Mouse (Mus musculus) midbrain, embryonic 12.5 days (tissue): ENCODE results near the gene Sox30. TPM values are rescaled to one million over a fixed set of nuclear protein-coding genes. Genes with fewer than 3 reads are reported as not detected.

Source experiments
- ATAC-seq: fragments of 200-750 bp; cut with Nextera tagmentation; 2 replicates; pipeline ENCODE4 v1.8.0; 2017; ENCODE audit warnings: low read depth, moderate TSS enrichment, moderate library complexity; ENCODE audit not compliant: low FRiP score
- H3K27ac ChIP-seq: fragments of 300-500 bp; sonication (generic); replicated peaks from 2 replicates; pipeline ENCODE4 v1.5.1; 2016; ENCODE audit warnings: mild to moderate bottlenecking
- H3K27me3 ChIP-seq: fragments of 300-500 bp; sonication (generic); 2 replicates; pipeline ENCODE4 v1.6.1; 2016; ENCODE audit warnings: mild to moderate bottlenecking
- H3K36me3 ChIP-seq: fragments of 300-500 bp; sonication (generic); 2 replicates; pipeline ENCODE4 v1.6.1; 2016
- H3K4me1 ChIP-seq: fragments of 300-500 bp; sonication (generic); 2 replicates; pipeline ENCODE4 v1.6.1; 2016
- H3K4me2 ChIP-seq: fragments of 300-500 bp; sonication (generic); replicated peaks from 2 replicates; pipeline ENCODE4 v1.6.1; 2016; ENCODE audit warnings: mild to moderate bottlenecking, moderate library complexity
- H3K4me3 ChIP-seq: fragments of 300-500 bp; sonication (generic); 2 replicates; pipeline ENCODE4 v1.5.1; 2016; ENCODE audit warnings: mild to moderate bottlenecking
- H3K9ac ChIP-seq: fragments of 300-500 bp; sonication (generic); replicated peaks from 2 replicates; pipeline ENCODE4 v1.6.1; 2016; ENCODE audit warnings: mild to moderate bottlenecking, moderate library complexity
- H3K9me3 ChIP-seq: fragments of 300-500 bp; sonication (generic); 2 replicates; pipeline ENCODE4 v1.6.1; 2016; ENCODE audit warnings: mild to moderate bottlenecking
- WGBS: fragments of 180-500 bp; shearing (Covaris S2); methylation state at CpG from one replicate; pipeline ENCODE4 v1.1.7; 2016; 5-methylcytosine and 5-hydroxymethylcytosine counted together
- polyA plus RNA-seq: library from polyadenylated mRNA; unstranded; fragments of >200 nt; fragmentation: Nextera tagmentation; extraction: Ambion mirVana; gene quantifications from 2 replicates; pipeline ENCODE4 v1.2.1, GENCODE M21; 2016

Gene Sox30
- polyA plus RNA-seq, 1 experiment from 2014 or later = 0.37 TPM

DNA sequence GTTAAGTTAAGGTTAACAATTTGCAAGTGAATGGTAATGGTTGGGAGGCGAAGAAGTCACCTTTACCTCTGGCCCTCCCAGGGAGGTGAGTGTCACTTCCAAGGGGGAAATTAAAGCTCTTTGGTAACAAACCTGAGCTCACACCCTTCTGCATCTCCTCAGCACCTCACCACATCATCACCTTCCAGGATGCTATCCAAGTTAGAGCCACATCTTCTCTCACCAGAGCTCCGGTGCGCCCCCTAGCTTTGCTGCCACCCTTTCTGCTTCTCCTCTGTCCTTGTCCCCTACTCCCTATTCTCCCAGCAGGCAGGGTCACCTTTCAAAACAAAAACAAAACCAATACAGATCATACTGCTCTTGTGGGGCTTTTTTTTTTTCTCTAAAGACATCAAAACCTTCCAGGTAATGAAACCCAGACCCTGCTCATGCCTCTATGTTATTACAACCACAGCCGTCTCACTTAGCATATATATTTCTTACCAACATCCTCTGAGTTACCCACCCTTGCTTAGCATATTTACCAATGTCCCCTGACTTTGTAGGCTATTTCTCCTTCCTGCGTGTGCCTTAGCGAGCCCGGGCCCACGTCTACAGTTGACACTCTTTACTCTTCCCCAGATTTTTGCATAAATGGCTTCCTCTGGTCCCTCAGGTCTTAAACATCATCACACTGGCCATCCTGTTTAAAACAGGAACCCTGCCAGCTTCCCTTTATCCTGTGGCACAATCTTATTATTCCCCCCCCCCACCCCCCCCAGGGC is 80.0 kb downstream of the Sox30 start:
- Histone ChIP-seq H3K4me2 (no peak overlapping the region), H3K9me3 (no peaks in the 10 kb centered on the region), H3K36me3 (peaks cover 3% of the 10 kb centered on the region; the same call in 1 of the 2 replicates), H3K9ac (no peak overlapping the region), H3K4me1 (peaks cover 21% of the 10 kb centered on the region), H3K27me3 (peaks cover 5% of the 10 kb centered on the region; the same call in 1 of the 2 replicates), H3K27ac (no peak overlapping the region), H3K4me3 (no peak overlapping the region)
- ATAC-seq = no peak
- WGBS = 72% methylated on average over 8 of the region's 8 CpGs

DNA sequence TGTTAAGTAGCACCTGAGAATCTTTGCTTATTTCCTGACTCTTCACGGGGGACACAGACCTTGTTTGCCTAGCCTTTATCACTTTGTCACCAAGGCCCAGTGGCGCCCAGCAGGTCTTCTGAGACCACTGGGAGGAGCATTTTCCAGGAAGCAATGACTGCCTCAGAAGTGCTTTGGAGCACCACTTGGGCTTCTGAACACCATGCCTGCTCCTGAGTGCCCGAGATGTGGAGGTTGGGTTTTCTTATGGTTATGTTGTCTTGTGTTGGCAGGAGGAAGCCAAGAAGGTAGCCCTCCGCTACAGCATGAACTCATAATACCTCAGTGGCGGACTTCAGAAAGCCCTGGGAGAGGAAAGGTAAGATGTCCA is 80.5 kb downstream of the Sox30 start:
- no peaks in the 10 kb centered on the region for H3K9me3 ChIP-seq
- H3K4me3 ChIP-seq = no peak overlapping the region
- H3K27ac ChIP-seq = no peak overlapping the region
- H3K36me3 ChIP-seq = peaks cover 3% of the 10 kb centered on the region; the same call in 1 of the 2 replicates
- H3K4me1 ChIP-seq = peaks cover 19% of the 10 kb centered on the region
- no peak overlapping the region for H3K9ac ChIP-seq
- peaks cover 5% of the 10 kb centered on the region; the same call in 1 of the 2 replicates for H3K27me3 ChIP-seq
- no peak overlapping the region for H3K4me2 ChIP-seq
- 85% methylated on average over 5 of the region's 5 CpGs for WGBS
- ATAC-seq = no peak

DNA sequence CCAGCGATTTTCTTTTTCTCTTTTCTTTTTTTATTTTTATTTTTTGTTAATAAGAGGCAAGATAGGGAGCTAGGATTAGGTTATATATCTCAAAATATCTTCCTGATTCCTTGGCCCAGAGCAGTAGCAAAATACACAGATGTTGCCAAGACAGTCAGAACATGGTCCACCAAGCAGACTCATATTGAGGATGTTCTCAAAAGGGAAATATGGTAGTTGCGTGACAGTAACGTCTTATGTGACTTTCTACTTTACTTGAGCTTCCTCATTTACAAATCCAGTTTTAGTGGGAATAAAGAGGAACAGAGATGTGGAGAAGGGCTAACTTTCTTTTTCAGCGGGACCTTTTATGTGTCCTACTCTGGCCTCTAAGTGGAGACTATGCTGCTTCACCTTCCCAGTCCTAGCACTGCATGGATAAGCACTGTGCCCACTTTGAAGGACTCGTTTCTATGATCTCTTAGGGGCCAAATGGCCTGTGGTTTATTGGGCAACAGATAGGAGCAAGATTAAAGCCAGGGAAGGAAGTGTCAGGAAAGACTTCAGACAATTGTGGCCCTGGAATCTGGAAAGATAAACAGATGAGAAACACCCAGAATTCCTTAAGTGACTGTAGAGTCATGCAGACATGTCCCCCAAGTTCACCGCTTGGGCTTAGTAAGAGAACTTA is 81.8 kb downstream of the Sox30 start:
- WGBS = 85% methylated on average over 6 of the region's 6 CpGs
- H3K36me3 ChIP-seq = peaks cover 3% of the 10 kb centered on the region; the same call in 1 of the 2 replicates
- no peaks in the 10 kb centered on the region for H3K9me3 ChIP-seq

DNA sequence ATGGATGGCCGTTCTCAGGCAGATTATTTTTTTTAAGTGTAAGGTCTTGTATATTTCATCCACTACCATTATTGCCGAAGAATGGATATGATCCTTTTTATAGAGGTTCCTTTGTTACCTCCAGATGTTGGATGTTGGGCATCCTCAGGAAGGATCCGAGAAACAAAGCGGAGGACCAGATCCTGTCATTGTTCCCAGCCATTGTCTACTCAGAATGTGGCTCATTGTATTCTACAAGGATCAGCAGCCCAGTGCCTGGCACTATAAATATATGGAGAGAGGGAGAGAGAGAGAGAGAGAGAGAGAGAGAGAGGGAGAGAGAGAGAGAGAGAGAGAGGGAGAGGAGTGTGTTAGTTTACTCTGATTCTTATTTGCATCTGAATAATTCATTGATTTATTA is 82.5 kb downstream of the Sox30 start:
- Histone ChIP-seq H3K27me3 (no peaks in the 10 kb centered on the region; the same call in 1 of the 2 replicates), H3K4me3 (no peak overlapping the region), H3K4me2 (no peak overlapping the region), H3K9me3 (no peaks in the 10 kb centered on the region), H3K4me1 (peaks cover 8% of the 10 kb centered on the region; the same call in 1 of the 2 replicates), H3K36me3 (peaks cover 3% of the 10 kb centered on the region; the same call in 1 of the 2 replicates), H3K27ac (no peak overlapping the region), H3K9ac (no peak overlapping the region)
- ATAC-seq = no peak
- WGBS = 54% methylated on average over 4 of the region's 4 CpGs

More for the DNA sequence above, 81.8 kb downstream of the Sox30 start:
- Histone ChIP-seq H3K4me3 (no peak overlapping the region), H3K4me2 (no peak overlapping the region), H3K4me1 (peaks cover 13% of the 10 kb centered on the region; the same call in 1 of the 2 replicates), H3K27me3 (peaks cover 4% of the 10 kb centered on the region; the same call in 1 of the 2 replicates), H3K9ac (no peak overlapping the region), H3K27ac (no peak overlapping the region)
- no peak for ATAC-seq

- no peak for ATAC-seq
- Histone ChIP-seq H3K36me3 (peaks cover 3% of the 10 kb centered on the region; the same call in 1 of the 2 replicates), H3K9me3 (no peaks in the 10 kb centered on the region), H3K27me3 (no peaks in the 10 kb centered on the region), H3K27ac (no peak overlapping the region; the same call in 1 of the 2 replicates), H3K4me3 (no peak overlapping the region), H3K9ac (no peak overlapping the region), H3K4me2 (no peak overlapping the region), H3K4me1 (peaks cover 8% of the 10 kb centered on the region; the same call in 1 of the 2 replicates)
- 67% methylated on average over 9 of the region's 9 CpGs for WGBS
Observed at GRCm38 (mm10) chr11:46062993-46063731, 83.1 kb downstream of the Sox30 start.

- H3K9ac ChIP-seq = no peak overlapping the region
- peaks cover 16% of the 10 kb centered on the region for H3K4me1 ChIP-seq
- H3K27ac ChIP-seq = no peak overlapping the region
- peaks cover 3% of the 10 kb centered on the region; the same call in 1 of the 2 replicates for H3K36me3 ChIP-seq
- ATAC-seq = no peak
- H3K9me3 ChIP-seq = no peaks in the 10 kb centered on the region
- H3K27me3 ChIP-seq = no peaks in the 10 kb centered on the region
- no peak overlapping the region for H3K4me3 ChIP-seq
- H3K4me2 ChIP-seq = no peak overlapping the region
- WGBS = 64% methylated on average over 8 of the region's 8 CpGs
Observed at GRCm38 (mm10) chr11:46064767-46065166, 84.7 kb downstream of the Sox30 start.

- Histone ChIP-seq H3K4me3 (no peak overlapping the region), H3K4me2 (no peak overlapping the region), H3K9me3 (no peaks in the 10 kb centered on the region), H3K27me3 (no peaks in the 10 kb centered on the region), H3K9ac (no peak overlapping the region), H3K4me1 (peaks cover 19% of the 10 kb centered on the region), H3K36me3 (peaks cover 3% of the 10 kb centered on the region; the same call in 1 of the 2 replicates), H3K27ac (0 out of 2 replicates have a peak overlapping the region, but pooled peaks have one; percentile 15)
- 53% methylated on average over 21 of the region's 21 CpGs for WGBS
- peak; percentile 61 for ATAC-seq
Observed at GRCm38 (mm10) chr11:46065201-46066011, 85.3 kb downstream of the Sox30 start.

Other genes with a start within 250 kb of the Sox30 start
- 78.3 and 78.7 TPM in 2 replicates for gene Clint1, start 128.3 kb upstream of the Sox30 start, polyA plus RNA-seq
- gene Lsm11, start 35.4 kb upstream of the Sox30 start, polyA plus RNA-seq = 13.9 and 16.4 TPM in 2 replicates
- gene Thg1l, start 24.8 kb upstream of the Sox30 start, polyA plus RNA-seq = 12.6 and 14.3 TPM in 2 replicates
- gene Gm12166, start 72.0 kb downstream of the Sox30 start, polyA plus RNA-seq = 3.7 and 5.0 TPM in 2 replicates
- gene Adam19, start 75.7 kb downstream of the Sox30 start, polyA plus RNA-seq = 12.5 TPM in 2 replicates
- gene Nipal4, start 186.2 kb downstream of the Sox30 start, polyA plus RNA-seq = 1.2 and 1.4 TPM in 2 replicates